Mouse (Mus musculus) kidney, postnatal 36 days (tissue): ENCODE measurements around the gene Adcy4.

Source experiments
- DNase-seq, 2 experiments: peaks; one replicate each; pipeline ENCODE4 v3.0.0; 2021 to 2022; ENCODE audit warnings: mixed read lengths in 2 of 2

Adcy4 gene

DNA sequence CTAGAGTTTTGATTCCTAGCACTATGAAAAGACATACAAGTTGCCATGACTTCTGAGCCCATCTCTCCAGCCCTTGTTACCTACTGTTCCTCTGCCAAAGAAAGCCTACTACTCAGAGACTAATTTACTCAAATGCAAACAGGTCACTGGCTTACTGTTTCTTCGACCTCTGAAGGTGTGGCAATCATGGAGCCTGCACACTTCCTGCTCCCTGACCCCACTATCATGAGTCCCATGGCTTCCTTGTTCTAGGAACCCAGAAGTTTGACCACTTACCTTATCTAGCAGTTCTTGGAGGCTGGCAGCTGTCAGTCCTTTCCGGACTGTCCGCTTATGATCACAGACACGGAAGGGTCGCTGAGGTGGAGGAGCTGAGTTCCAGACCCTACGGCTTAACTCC, 26.3 kb downstream of the Adcy4 start:
- DNase-seq: no peak

DNA sequence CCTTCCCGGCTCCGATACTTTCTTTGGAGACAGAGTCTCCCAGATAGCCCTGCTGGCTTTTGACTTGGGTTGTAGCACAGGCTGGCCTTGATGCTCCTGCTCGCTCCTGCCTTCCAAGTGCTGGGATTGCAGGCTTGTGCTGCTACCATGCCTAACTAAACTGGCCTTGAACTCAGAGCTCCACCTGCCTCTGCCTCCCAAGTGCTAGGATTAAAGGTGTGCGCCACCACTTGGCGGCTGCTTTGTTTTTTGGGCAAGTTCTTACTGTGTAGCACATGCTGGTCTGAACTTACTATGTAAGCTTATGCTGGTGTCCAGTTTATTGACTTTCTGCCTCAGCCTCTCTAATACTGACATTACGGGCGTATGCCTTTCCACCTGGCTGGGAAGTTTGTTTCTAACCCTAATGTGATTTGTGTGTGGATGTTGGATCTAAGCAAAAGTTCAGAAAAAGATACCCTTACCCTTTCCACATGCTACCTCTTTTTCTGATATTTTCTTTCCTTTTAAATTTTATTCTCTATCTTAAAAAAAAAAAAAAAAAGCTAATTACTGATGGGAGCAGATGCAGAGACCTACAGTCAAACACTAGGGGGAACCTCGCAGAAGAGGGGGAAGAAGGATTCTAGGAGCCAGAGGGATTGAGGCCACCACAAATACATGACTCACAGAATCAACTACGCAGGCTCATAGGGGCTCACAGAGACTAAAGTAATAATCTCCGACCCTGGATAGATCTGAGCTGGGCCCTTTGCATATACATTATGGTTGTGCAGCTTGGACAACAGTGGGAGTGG, 36.6 kb downstream of the Adcy4 start:
- no peak for DNase-seq

DNA sequence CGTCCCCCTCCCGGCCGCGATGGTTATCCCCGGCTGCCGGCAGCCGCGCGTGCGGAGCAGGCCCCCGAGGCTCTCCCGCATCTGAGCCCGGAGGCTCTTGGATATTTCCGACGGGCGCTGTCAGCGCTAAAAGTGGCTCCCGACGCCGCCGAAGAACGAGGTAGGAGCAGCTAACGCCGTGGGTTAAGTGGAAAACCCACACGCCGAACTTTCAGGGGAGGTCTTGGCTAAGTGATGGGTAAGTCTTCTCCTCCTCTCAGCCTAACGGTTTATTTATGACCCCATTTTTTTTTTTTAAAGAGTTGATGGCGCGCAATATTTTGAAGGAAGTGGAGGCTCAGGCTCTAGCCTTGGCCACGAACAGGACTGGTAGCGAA, 38.0 kb downstream of the Adcy4 start:
- no peak for DNase-seq

DNA sequence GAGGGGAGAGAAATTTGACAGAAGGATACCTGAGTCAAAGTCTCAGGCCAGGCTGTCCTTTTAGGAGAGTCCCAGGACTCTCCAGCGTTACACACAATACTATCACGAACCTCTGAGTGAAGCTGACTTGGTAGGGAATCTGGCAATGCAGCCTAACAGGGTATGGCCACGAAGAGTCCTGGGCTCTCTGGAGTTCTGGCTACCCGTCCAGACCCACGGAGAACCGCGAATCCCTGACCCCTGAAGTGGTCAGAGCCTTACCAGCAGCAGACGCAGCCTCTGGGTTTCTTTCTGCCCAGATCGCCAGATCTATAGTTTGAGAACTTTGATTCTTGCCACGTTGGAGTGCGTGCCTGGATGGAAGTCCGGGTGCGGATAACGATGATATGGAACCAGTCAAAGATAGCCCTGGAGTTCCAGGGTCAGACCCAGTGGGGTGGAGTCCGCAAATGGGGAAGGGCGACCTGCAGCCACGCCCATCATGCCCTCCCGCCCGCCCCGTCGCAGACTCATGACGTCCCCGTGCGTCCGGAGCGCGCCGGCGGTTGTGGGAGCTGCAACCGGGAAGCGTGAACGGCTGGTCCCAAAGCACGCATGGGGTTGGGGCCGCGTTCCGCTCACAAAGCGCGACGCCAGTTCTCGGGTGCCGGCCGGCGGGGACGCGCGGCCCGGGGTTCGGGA, 38.6 kb downstream of the Adcy4 start, which contains the start of the genes Dhrs1 and Nop9:
Gene Dhrs1 (minus strand): TSS at position 511 of the 681 bp plus-strand sequence.
Gene Nop9 (plus strand): TSS at position 514 of the 681 bp plus-strand sequence.
- DNase-seq: peak; percentile 90 to 93

DNA sequence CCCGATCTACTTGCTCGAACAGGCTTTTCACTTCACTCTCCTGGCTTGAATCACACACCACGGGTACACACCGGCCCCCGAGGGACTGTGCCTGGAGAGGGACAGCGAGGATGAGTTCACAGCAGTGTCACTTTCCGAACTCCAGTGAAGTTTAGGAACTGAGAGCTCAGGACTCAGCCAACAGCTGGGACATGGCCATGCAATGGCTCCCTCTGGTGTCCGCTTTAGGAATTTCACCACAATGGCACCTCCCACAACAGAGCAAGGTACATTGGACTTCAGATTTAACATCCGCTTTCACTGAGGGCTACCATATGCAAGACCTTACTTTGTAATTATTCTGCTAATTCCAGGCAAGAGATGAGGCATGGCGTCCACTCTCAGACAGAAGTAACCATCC, 40.2 kb downstream of the Adcy4 start:
- DNase-seq: peak; percentile 87 to 94

DNA sequence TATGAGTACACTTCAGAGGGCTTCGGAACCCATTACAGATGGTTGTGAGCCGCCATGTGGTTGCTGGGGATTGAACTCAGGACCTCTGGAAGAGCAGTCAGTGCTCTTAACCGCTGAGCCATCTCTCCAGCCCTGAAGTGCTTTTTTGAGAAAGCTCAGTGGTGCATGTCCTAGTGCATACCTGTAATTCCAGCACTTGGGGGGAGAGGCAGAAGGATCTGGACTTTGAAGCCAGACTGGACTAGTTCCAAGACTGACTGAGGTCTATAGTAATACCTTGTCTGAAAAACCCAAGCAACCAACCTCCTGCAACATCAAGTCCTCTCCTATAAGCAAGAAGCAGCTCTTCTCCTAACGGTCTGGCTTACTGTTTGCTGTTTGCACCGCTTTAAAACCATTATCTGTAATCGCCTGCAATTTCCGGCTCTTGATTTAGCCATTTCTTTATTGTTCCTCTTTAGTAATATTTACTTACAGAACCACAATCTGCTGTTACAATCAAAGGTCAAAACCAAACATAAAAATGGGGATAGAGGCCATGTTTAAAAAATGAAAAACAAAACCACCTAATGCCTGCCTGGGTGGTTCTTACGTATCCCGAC, 46.7 kb downstream of the Adcy4 start:
- DNase-seq: peak; percentile 64 to 85

DNA sequence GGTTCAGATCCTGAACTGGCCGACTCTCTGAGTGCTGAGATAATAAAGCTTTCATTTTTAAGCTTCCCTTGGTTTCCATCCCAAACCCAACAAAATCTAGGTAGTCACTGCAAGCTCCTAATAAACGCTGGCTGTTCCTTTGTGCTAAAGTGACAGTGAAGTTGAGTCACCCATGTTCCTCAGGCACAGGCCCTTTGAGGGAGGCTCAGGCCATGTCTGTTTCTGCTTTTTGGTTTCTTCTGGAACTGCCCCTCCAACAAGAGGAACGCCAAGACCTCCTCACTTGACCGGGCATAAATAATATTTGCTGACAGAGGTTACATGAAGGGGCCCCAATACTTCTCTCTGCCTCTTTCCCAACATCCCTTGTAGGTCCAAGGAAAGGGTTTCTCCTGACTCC, 48.1 kb downstream of the Adcy4 start:
- no peak for DNase-seq

DNA sequence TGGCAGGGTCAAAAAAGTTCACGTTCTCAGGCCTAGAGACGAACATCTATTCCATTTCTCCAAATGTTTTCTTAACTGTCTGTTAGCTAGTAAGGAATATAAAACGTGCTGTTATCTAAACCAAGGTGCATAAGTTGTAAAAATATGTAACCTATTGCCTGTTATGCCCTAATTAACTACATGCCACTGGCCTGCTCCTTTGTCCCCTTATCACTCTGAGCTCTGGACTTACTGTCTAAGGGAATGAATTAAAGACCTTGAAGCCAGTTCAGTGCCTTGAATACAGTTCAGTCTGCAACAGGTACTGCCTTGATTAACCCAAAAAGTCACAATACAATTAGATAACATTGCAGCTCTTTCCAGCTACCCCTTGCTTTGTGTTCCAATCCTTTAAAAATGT, 48.6 kb downstream of the Adcy4 start:
- no peak for DNase-seq

DNA sequence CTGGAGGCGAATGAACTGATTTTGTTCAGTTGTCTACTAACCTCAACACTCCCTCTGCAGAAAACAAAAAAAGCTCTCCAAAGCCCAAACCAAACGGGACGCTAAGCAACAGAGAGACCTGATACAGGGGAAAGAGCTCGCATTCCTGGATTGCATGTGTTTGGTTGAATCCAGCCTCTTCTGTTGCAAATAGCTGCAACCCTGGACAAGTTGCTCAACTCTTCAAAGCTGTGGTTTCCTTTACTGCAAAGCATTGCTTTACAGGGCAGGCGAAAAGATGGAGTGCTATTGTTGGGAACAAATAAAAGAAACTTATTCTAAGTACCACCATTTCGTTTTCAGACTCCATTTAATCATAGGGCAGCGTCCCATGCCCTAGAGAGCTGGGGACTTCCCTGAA, 49.0 kb downstream of the Adcy4 start:
- no peak for DNase-seq

DNA sequence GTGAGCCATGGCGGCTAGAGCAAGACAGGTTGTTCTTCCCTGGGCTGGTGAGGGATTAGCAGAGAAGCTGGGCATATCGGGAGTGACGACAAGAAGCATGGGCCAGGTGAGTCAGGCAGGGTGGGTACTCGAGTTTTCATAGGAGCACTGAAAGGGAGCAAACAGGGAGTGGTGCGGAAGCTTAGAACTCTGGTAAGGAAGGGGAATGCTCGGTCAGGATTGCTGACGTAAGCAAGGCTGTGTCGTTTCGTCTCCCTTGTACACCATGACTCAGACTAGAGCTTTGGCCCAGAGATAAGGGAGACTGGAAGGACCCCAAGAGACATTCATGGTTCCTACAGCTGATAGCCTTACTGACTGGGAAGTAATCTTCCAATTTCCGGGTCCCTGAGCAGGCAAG, 50.0 kb downstream of the Adcy4 start:
- no peak for DNase-seq

DNA sequence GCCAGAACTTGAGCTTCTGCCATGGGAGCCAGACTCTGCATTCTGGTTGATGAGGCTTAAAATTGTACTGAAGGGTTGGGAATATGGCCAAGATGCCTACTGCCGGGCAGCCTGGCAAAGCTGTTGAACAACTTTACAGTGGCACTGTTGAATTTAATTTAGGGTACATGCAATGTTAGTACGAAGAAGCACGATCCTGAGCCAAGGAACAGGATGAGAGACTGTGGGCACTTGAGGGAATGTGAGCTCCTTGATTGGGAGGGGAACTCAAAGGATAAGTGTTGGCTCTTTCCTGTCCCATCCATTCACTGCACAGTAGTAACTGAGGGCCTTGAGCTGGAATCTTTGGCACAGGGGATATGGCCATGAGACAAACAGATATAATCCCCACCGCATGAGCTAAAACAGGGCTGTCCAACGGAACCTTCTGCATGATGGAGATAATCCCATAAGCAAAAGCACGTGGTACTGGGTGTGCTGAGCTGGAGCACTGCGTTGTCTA, 53.3 kb downstream of the Adcy4 start:
- no peak for DNase-seq

DNA sequence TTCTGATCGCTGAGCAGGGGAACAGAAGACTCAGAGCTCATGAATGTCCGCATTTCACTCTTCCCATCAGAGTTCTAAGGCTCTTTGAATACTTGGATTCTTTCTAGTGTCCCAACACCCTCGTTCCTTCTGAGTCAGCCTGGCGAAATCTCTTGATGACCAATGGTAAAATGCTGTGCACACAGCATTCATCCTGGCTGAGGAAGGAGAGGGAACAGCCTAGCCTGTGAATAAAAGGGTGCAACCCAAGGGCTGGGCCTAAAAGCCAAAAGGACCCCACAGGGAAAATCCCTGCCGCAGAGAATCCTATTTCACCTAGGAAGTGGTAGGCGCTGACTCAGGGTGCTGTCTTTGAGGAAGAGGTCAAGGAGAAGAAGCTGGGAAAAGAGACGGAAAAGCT, 53.8 kb downstream of the Adcy4 start:
- DNase-seq: no peak

DNA sequence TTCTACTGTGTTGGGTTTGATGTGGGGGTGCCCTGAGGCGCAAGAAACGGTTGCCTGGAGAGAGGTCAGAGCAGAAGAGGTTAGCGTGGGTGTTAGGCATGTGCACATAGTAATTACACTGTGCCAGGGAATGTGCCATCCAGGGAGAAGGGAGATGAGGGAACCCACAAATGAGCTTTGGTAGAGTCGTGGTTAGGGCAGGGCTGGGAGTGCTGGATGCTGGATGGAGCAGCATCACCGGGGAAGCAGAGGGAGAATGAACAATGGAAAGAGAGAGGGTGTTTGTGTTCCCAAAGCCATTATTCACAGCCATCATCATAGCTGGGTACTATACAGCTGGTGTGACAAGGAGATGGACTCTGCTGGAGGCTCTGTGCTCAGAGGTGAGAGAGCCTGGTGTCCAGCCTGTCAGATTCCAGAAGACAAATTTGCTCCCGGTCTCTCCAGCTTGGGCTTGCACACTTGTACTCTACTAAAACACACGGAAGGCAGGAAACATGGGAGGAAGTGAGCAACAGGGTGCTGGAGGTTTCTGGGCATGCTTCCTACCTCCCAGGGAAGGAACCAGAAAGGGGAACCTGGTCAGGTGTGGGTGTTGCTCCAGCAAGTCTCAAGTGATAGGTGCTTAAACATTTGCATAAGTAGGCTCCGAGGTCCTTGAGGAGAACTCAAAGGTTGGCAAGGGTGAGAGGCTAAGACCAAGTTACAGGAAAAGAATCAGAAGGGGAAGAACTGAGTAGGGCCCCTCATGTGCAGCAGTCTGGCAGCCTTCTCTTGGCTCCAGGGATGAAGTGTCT, 55.8 kb downstream of the Adcy4 start:
- no peak for DNase-seq

DNA sequence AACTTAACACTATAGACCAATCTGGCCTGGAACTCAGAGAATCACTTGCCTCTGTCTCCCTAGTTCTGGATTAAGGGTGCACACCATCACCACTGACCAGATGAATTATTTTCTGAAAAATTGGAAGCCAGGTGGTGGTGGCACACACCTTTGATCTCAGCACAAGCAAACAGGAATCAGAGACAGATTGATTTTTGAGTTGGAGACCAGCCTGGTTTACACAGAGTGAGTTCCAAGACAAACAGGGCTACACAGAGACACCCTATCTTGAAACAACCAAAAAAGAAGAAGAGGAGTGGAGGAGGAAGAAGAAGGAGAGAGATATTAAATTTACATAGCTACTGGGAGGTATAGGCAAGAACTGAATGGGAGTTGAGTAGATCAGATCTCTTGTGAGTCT, 57.6 kb downstream of the Adcy4 start:
- no peak for DNase-seq

DNA sequence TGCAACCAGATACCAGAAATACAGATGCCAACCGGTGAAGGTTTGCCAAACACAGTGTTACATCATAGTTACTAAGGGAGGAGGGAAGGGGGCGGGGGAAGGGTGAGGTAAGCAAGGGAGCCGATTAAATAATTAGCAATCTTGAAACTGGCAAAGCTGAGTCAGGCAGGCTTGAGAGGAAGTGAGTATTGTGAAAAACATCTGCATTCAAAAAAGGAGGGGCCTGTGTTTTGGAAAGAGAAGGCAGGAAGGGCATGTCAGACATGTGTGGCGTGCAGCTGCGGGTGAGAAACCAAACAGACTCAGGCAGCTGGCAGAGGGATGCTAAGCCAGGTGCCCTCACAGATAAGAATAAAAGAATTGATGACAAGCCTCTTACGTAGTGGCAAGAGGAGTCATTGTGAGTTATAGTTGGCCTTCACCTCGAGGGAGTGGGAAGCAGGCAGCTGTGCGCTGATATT, 59.5 kb downstream of the Adcy4 start:
- DNase-seq: peak; percentile 68 to 73

DNA sequence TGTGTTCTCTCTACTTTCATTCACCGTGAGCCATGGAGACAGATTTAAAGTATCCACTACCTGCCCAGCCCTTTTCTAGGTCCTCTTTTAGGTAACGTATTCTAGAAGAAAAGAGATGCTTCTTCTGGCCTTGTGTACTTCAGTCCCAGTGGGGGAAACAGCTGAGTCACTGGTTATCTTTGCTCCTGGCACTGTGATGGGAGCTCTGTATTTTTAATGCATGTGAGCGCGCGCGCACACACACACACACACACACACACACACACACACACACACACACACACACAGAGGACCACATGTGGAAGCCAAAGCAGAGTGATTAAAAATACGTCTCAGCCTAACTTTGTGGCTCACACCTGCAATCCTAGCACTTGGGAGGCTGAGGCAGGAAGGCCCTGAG, 60.5 kb downstream of the Adcy4 start:
- no peak for DNase-seq

DNA sequence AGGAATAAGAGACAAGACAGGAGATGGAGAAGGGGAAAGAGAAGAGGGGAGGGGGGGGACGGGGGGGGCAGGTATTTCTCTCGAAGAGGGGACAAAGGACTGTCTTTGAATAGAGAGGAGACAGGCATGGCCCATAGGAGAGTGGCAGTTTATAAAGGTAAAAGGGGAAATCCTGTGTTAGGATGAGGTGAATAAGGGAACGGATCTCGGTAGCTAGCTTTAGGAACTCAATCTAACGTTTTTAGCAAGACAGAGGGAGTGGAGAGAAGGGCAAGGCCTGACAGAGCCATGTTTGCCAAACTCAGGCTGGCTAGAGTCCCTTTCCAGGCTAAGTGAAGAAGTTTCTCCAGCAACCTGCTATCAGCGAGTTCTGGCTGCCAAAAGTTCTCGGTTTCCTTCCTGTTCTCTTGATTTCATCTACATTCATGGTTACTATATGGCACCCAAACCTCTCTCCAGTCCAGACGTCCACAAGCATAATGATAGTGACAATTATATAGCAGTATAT, 61.4 kb downstream of the Adcy4 start:
- DNase-seq: no peak

DNA sequence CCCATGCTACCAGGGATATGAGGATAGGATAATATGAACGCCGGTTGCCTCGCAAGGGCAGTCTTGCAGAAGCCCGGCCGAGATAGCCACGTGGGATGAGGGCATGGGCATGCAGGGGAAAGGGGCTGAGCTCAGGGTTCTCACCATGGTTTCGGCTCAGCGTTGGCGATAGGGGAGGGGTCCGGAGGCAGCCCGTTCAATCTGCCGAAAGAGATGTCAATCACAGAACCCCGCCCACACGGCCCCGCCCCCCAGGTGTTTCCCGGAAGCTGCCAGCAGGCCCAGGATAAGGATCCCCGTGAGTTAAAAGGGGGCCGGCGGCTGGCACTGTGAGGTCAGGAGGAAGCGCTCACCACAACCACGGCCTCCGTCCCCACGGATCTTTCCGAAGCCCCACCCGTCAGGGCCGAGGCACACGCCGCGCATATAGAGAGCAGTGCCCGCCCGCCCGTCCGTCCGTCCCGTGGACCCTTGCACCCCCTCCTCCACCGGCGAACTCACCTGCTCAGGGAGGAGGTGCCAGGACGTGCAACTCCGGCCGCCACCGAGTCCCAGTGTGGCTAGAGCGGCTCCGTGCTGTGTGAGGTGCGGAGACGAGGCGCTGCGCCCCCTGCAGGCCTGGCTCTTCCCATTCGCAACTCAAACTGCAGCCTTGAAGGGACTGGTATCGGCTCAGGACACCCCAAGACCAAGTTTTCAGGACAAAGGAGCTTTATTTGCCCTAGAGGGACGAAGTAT, 62.0 kb downstream of the Adcy4 start, which contains the start of gene Rabggta:
Gene Rabggta (minus strand): TSS at position 564 of the 738 bp plus-strand sequence.
- peak; percentile 96 to 98 for DNase-seq

DNA sequence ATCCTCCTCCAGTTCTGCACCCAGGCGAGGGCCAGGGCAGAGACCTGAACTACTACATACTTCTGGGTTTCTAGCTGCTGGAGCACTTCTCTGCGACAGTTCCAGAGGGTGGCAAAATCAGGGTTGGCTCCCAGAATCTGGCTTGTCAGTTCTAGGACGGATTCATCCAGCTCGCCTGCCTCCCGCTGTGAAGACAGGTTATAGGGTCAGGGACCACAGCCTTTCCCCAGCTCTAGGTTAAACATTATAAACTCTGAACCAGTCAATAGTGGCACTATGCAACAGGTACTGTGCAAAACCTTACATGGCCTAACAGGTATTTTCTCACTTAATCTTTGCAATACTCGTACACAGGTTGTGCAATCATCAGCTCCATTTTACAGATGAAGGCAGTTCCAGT, 62.8 kb downstream of the Adcy4 start:
- peak; percentile 73 to 74 for DNase-seq

DNA sequence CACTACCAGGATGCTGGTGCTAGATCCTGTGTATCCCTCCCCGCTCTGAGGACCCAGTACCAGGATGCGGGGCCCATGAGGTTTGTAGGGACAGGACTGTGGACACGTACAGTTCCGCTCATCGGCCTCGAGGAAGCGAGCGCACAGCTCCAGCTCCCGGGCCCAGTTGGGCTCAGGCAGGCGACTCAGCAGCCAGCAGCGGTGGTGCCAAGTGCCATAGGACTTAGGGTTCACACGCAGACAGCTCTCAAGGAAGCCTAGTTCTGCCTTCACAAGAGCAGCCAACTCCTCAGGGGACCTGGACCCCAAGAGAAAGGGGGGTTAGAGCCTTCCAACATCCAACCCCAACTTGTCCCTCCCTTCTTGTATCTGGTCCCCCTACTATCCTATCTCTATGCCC, 63.2 kb downstream of the Adcy4 start:
- DNase-seq: peak in 1 of 2 experiments; percentile 54

DNA sequence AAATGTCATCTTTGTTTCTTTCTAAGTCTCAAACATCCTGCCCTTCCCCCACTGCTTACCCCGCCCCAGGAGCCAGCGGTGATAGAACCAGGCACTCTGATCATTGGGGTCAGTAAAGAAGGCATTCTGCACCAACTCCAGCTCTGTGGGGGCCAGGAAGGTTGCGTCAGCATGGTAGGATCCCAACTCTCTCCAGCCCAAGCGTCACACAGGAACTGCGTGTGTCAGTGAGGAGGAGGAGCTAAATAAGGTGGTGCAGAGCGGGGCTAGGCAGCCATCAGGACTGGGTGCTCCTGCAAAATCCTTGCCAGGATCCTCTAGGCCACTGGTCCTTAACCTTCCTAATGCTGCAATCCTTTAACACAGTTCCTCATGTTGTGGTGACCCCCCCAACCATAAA, 64.2 kb downstream of the Adcy4 start:
- no peak for DNase-seq
